15 mouse cellular contexts compared by ENCODE assay signal in the genomic region with DNA sequence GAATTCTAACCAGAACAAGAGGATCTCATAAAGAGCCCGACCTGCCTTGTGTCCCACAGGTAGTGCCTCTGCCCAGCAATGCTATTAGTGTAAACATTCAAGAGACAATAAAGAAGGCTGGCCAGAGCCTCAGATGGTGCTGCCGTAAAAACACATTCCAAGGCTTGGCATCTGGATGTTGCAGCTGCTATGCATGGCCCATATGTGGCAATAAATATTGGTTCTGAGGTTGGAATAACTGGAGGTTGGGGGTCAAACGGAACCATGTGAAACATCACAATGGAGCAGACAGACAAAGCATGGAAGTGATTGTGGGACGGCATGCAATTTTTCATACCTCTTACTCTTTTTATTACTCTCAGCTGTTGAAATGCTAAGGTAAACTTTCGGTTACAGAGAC.
"Had no signal": no experiment of that assay in that cellular context is flagged by ENCODE, and none has a peak within 500 bp of the region (broad histone marks: within the 10 kb centered on the region; RNA-seq: fewer than 3 reads in every experiment).

No protein-coding gene starts in this region.

- DNase-seq: kidney, adult 18-20 months; kidney, postnatal 10 days; kidney, postnatal 4 days; liver; liver, embryonic 13.5 days; liver, postnatal 0 days; lung, postnatal 14 days; right cerebral cortex, adult 18-20 months; right cerebral cortex, postnatal 25 days; thymus, postnatal 36 days had no signal

- H3K27ac ChIP-seq: layer of hippocampus, adult 2 months; liver, embryonic 13.5 days; lung, embryonic 15.5 days; midbrain, embryonic 13.5 days; neural tube, embryonic 12.5 days had no signal

- H3K4me1 ChIP-seq: liver, embryonic 13.5 days; lung, embryonic 15.5 days; midbrain, embryonic 13.5 days; neural tube, embryonic 12.5 days had no signal

- ATAC-seq: liver, postnatal 0 days; midbrain, embryonic 13.5 days had no signal

- H3K27me3 ChIP-seq: liver, embryonic 13.5 days; lung, embryonic 15.5 days; midbrain, embryonic 13.5 days; neural tube, embryonic 12.5 days had no signal

- H3K4me3 ChIP-seq: layer of hippocampus, adult 2 months; liver, embryonic 13.5 days; lung, embryonic 15.5 days; midbrain, embryonic 13.5 days; myocyte; neural tube, embryonic 12.5 days had no signal

- H3K36me3 ChIP-seq: liver, embryonic 13.5 days; lung, embryonic 15.5 days; midbrain, embryonic 13.5 days; neural tube, embryonic 12.5 days had no signal

- H3K9me3 ChIP-seq: liver, embryonic 13.5 days; lung, embryonic 15.5 days; neural tube, embryonic 12.5 days had no signal
